Mouse (Mus musculus) liver, embryonic 16.5 days (tissue): ENCODE data around the gene Vmn1r54. TPM values are rescaled to one million over a fixed set of nuclear protein-coding genes. Genes with fewer than 3 reads are reported as not detected.
"Not testable (repeated sequence)": the region's sequence is repeated elsewhere in the genome, so short reads cannot be mapped to it uniquely, and the experiment has no call there.

Source experiments
- ATAC-seq: fragments of 200-750 bp; cut with Nextera tagmentation; 2 replicates; pipeline ENCODE4 v1.8.0; 2017; ENCODE audit warnings: low read depth, mild to moderate bottlenecking, moderate number of reproducible peaks, moderate library complexity
- H3K27ac ChIP-seq: fragments of 300-500 bp; sonication (generic); 2 replicates; pipeline ENCODE4 v1.5.1; 2014; ENCODE audit warnings: mild to moderate bottlenecking, low read length
- H3K27me3 ChIP-seq: fragments of 300-500 bp; sonication (generic); 2 replicates; pipeline ENCODE4 v1.6.1; 2014; ENCODE audit warnings: low read depth, low read length, mixed read lengths; ENCODE audit not compliant: control insufficient read depth, insufficient read depth
- H3K36me3 ChIP-seq: fragments of 300-500 bp; sonication (generic); 2 replicates; pipeline ENCODE4 v1.6.1; 2014; ENCODE audit warnings: mild to moderate bottlenecking; ENCODE audit not compliant: control insufficient read depth, insufficient read depth
- H3K4me1 ChIP-seq: fragments of 300-500 bp; sonication (generic); 2 replicates; pipeline ENCODE4 v1.6.1; 2014; ENCODE audit warnings: low read depth, low read length, mixed read lengths; ENCODE audit not compliant: control insufficient read depth
- H3K4me2 ChIP-seq: fragments of 300-500 bp; sonication (generic); 2 replicates; pipeline ENCODE4 v1.6.1; 2014; ENCODE audit warnings: low read depth, low read length, mixed read lengths
- H3K4me3 ChIP-seq: fragments of 300-500 bp; sonication (generic); 2 replicates; pipeline ENCODE4 v1.5.1; 2014; ENCODE audit warnings: low read depth, mild to moderate bottlenecking, low read length
- H3K9ac ChIP-seq: fragments of 300-500 bp; sonication (generic); 2 replicates; pipeline ENCODE4 v1.6.1; 2014; ENCODE audit warnings: low read depth, low read length
- H3K9me3 ChIP-seq: fragments of 300-500 bp; sonication (generic); replicated peaks from 2 replicates; pipeline ENCODE4 v1.6.1; 2016; ENCODE audit warnings: low read length; ENCODE audit not compliant: control insufficient read depth
- WGBS: fragments of 180-500 bp; shearing (Covaris S2); extraction: QIAGEN DNeasy Blood & Tissue Kit; methylation state at CpG from one replicate; pipeline ENCODE4 v1.1.7; 2014; ENCODE audit not compliant: insufficient replicate concordance; 5-methylcytosine and 5-hydroxymethylcytosine counted together
- polyA plus RNA-seq: library from polyadenylated mRNA; unstranded; fragments of >200 nt; fragmentation: Nextera tagmentation; extraction: Ambion mirVana; gene quantifications from 2 replicates; pipeline ENCODE4 v1.2.1, GENCODE M21; 2015

The Vmn1r54 gene
- polyA plus RNA-seq: not detected in 2 replicates

DNA sequence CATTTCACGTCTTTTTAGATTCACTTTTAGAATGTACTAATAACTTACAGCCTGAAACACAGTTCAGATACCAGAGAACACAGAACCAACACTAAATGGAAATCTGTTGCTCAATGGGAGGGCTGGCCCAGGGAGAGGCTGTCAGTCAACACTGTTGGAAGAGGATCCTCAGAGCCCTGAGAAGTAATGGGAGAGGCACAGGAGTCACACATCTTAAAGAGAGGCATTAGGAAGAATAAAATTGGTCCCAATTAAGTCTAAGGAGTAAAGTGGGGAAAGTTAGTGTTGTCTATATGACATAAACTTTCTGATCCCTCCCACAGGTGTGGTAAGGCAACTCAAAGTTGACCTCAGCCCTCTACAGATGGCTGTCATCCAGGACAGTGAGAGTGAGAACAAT is at the start of gene Vmn1r54:
Gene Vmn1r54, plus strand, starts transcription at position 301 of the 400 bp plus-strand sequence.
- Histone ChIP-seq H3K36me3 (no peaks in the 10 kb centered on the region), H3K9ac (no peak within 1 kb of the TSS), H3K27me3 (no peaks in the 10 kb centered on the region), H3K4me2 (no peak within 1 kb of the TSS), H3K4me3 (no peak within 1 kb of the TSS), H3K27ac (no peak within 1 kb of the TSS), H3K9me3 (no peaks in the 10 kb centered on the region), H3K4me1 (no peaks in the 10 kb centered on the region)
- ATAC-seq: no peak
- 42% methylated on average over 1 of the region's 1 CpGs for WGBS

DNA sequence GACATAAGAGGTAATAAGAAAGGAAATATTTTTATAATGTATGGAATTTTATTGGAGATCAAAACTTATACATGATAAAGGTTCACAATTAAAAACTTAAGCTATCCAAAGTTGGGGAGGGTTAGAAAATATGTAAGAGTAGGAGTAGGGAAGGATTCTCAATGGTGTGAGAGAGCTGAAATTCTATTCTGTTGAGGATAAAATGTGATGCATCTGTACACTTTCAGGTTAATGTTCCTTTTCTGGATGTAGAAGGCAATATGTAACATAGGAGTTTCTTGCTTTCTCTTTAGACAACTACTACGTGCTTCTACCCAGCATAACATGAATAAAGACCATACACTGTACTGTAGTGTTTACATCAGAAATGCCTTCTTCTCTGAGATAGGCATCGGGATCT is 43.6 kb upstream of the Vmn1r54 start, which contains the start of gene V1ra8:
Gene V1ra8, plus strand, starts transcription at position 301 of the 400 bp plus-strand sequence.
- not testable (repeated sequence) for H3K9ac ChIP-seq, H3K27me3 ChIP-seq, H3K36me3 ChIP-seq, H3K4me3 ChIP-seq, H3K9me3 ChIP-seq, H3K27ac ChIP-seq, H3K4me1 ChIP-seq, H3K4me2 ChIP-seq, ATAC-seq
- WGBS: 45% methylated on average over 2 of the region's 2 CpGs

DNA sequence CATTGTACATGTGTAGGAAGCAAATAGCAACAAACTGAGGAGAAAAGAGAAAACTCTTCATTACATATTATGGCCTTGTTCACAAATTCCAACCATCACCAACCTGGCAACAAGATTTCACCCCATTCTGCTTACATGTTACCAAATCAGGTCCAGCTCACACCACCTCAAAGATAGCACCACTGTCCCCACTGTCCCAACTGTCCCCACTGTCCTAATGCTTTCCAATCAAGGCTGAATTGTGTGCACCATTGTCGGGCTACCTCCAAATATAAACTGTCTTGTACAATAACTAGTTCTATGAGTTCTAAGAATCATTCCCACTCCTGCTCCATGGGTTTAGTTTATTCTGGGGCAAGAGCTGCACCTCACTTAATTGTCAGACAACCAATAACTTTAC is 21.8 kb upstream of the Vmn1r54 start, which contains the start of gene Vmn1r53:
Gene Vmn1r53, minus strand, starts transcription at position 101 of the 400 bp plus-strand sequence.
- H3K27ac ChIP-seq: no peak within 1 kb of the TSS
- no peak for ATAC-seq
- no peaks in the 10 kb centered on the region for H3K4me1 ChIP-seq
- no peak within 1 kb of the TSS for H3K4me3 ChIP-seq
- no peaks in the 10 kb centered on the region for H3K9me3 ChIP-seq
- no peaks in the 10 kb centered on the region for H3K27me3 ChIP-seq
- WGBS: 53% methylated on average over 1 of the region's 1 CpGs
- H3K9ac ChIP-seq: no peak within 1 kb of the TSS
- H3K4me2 ChIP-seq: no peak within 1 kb of the TSS
- no peaks in the 10 kb centered on the region for H3K36me3 ChIP-seq

DNA sequence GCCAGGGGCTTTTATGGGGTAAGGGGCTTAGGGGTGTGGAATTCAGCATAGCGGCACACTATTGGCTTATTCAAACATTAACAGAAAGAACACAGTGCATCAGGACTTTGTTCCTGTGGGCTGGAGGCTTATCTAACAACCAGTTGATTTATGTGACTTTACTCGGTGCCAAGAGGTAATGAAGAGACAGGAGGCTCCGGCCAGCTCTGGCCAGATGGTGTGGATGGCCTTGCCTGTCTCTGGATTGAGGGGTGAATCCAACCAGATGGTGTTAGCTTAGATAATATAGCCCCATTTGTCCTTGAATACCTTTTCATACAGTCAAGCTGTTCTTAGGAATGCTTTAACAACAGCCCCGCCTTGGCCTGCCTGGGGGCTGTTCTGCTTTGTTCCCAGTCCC is 14.0 kb upstream of the Vmn1r54 start:
- not testable (repeated sequence) for H3K27ac ChIP-seq, H3K36me3 ChIP-seq, ATAC-seq, H3K9ac ChIP-seq, H3K4me2 ChIP-seq, H3K4me3 ChIP-seq, H3K4me1 ChIP-seq, H3K9me3 ChIP-seq, H3K27me3 ChIP-seq
- 66% methylated on average over 4 of the region's 4 CpGs for WGBS

DNA sequence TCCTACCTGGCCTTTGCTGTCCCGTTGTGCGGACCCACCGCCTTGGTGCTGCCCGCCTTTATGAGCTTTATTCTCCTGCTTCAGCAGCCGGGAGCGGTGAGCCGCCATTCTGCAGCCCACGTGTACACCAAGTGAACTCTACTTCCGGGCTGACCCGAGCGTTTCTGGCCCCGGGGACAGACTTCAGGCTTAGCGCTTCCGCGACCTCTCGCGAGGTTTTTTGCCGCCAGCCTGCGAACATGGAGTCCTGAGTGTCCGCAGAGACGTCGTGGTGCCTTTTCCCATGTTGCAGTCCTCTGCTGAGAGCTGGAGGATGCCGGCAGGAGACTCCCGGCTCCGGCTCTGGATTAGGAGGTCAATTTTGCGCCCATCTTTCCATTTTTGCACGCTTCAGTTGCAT is 13.4 kb upstream of the Vmn1r54 start:
- WGBS: 47% methylated on average over 27 of the region's 27 CpGs
- Histone ChIP-seq H3K4me2 (no peak overlapping the region), H3K9ac (no peak overlapping the region), H3K36me3 (no peaks in the 10 kb centered on the region), H3K9me3 (no peaks in the 10 kb centered on the region), H3K27ac (no peak overlapping the region), H3K27me3 (no peaks in the 10 kb centered on the region), H3K4me3 (no peak overlapping the region), H3K4me1 (no peaks in the 10 kb centered on the region)
- ATAC-seq: no peak

DNA sequence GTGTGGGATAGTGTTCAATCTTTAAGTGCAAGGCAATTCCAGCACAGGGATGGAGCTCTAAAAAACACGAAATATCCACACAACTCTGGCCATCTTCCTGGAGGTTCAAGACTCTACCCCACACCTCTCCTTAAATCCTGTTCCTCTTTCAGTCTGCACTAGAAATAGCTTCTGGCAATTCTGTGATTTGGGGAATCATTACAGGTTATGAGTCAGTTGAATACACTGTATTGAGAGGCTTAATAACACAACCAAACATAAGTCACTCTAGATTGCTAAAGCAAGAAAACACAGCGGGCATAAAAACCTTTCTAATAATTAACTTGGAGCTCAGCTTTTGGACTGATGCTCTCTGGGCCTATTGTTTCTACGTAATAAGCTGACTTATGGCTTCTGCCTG is 2.1 kb upstream of the Vmn1r54 start:
- no peak overlapping the region for H3K4me3 ChIP-seq
- WGBS: 51% methylated on average over 3 of the region's 3 CpGs
- no peaks in the 10 kb centered on the region for H3K27me3 ChIP-seq
- H3K9ac ChIP-seq: no peak overlapping the region
- no peak overlapping the region for H3K27ac ChIP-seq
- no peak for ATAC-seq
- no peaks in the 10 kb centered on the region for H3K4me1 ChIP-seq
- H3K9me3 ChIP-seq: no peaks in the 10 kb centered on the region
- H3K4me2 ChIP-seq: no peak overlapping the region
- H3K36me3 ChIP-seq: no peaks in the 10 kb centered on the region

DNA sequence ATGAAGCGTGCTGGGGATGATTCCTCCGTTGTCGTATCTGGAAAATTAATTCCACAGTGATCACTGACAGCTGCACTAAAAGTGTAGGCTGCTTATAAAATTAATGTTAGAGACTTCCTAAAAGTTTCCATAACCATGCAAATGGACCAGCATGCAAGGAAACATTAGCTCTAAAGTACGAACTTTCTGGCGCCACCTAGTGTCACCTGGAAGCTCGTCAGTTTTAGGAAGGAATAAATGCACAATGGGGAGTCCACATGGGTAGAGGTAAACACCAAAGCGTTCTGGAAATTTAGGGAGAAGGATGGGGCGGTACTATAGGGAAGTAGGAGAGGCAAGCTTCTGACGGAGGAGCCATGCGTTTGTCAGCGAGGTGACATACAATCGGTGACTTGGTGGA is 42.2 kb downstream of the Vmn1r54 start:
- 36% methylated on average over 12 of the region's 12 CpGs for WGBS
- H3K4me1 ChIP-seq: no peaks in the 10 kb centered on the region
- no peak overlapping the region for H3K27ac ChIP-seq
- H3K4me3 ChIP-seq: no peak overlapping the region
- no peaks in the 10 kb centered on the region for H3K9me3 ChIP-seq
- no peak overlapping the region for H3K9ac ChIP-seq
- no peak overlapping the region for H3K4me2 ChIP-seq
- no peak for ATAC-seq
- H3K27me3 ChIP-seq: no peaks in the 10 kb centered on the region
- H3K36me3 ChIP-seq: no peaks in the 10 kb centered on the region

DNA sequence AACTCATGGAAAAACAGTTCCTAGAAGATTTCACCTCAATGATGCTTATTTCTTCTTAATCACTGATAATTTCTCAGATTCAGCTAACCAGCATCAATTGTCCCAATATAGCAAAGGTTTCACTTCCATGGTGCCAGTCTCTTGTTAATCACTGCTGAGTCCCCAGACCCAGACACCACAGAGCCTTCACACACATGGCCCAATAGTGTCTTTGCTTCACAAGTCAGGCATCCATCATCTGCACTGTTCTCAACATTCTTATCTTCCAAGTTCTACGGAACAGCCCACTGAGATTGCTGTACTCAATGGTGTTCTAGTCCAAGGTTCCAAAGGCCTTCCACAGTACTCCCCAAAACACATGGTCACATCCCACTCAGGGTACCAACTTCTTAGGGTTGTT is 54.8 kb downstream of the Vmn1r54 start, which contains the start of gene BC048671:
Gene BC048671, plus strand, starts transcription at position 301 of the 400 bp plus-strand sequence.
- Histone ChIP-seq H3K4me2 (no peak within 1 kb of the TSS), H3K27me3 (no peaks in the 10 kb centered on the region), H3K36me3 (no peaks in the 10 kb centered on the region), H3K27ac (no peak within 1 kb of the TSS), H3K4me3 (no peak within 1 kb of the TSS), H3K9me3 (no peaks in the 10 kb centered on the region), H3K4me1 (peaks cover 1% of the 10 kb centered on the region; the same call in 1 of the 2 replicates), H3K9ac (no peak within 1 kb of the TSS)
- WGBS: 63% methylated on average over 1 of the region's 1 CpGs
- ATAC-seq: no peak

DNA sequence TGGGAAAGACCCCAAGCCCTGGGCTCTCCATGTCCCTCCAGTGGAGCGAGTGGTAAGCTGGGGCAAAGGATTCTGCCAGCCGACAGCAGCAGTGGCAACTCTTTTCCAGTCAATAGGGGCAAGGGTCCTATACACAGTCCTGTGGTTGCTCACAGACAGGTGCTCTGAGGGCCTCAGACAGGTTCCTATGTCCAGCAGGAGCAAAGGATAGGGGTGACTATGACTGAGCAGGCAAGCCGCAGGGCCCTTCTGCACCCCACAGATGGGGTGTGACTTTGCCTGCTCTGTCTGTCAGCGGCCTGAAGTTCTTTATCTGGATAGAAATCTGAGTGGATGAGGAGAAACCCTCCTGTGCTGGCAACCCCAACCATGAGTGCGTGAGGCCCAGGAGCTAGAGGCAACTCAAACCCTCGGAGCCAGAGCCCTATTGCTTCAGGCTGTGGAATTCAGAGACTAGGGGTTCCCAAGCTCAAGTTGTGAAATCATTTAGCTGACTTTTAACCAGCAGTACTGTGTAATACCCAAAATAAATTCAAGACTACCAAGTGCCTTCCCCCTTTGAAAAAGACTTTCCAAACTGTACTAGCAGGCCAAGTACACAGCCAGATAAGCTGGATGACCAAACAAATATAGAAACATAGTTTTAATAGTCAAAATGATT is 60.3 kb downstream of the Vmn1r54 start:
- Histone ChIP-seq H3K36me3 (0 out of 2 replicates have a peak, but pooled peaks cover 2% of the 10 kb centered on the region), H3K4me2 (no peak overlapping the region), H3K4me1 (peaks cover 4% of the 10 kb centered on the region; the same call in 1 of the 2 replicates), H3K27me3 (no peaks in the 10 kb centered on the region), H3K4me3 (no peak overlapping the region), H3K27ac (peak overlapping the region; percentile 53), H3K9ac (no peak overlapping the region), H3K9me3 (no peaks in the 10 kb centered on the region)
- peak; percentile 84 for ATAC-seq
- WGBS: 56% methylated on average over 6 of the region's 6 CpGs
